Mouse (Mus musculus): ENCODE measurements at regions not wholly inside any gene's neighbourhood (a gene's known extent, or its start where the extent isn't known, plus 50 kb on each side); places are given as distances from the start of the nearest gene placed in this dataset.
A peak's percentile ranks its signal among the peaks of the same experiment; 100 is the strongest.
"Not testable (repeated sequence)": the region's sequence is repeated elsewhere in the genome, so short reads cannot be mapped to it uniquely, and the experiment has no call there.

- H3K27ac ChIP-seq (ENCODE audit: low read length); ATAC-seq; H3K4me2 ChIP-seq (replicated peaks; ENCODE audit: low read depth, low read length); H3K9me3 ChIP-seq (ENCODE audit: low read length); H3K36me3 ChIP-seq (ENCODE audit: insufficient read depth, low read length); DNase-seq (ENCODE audit: low spot score); H3K4me1 ChIP-seq (ENCODE audit: insufficient read depth, low read depth, low read length); H3K27me3 ChIP-seq (replicated peaks; ENCODE audit: insufficient read depth, low read length); H3K9ac ChIP-seq (replicated peaks; ENCODE audit: low read depth); H3K4me3 ChIP-seq (ENCODE audit: low read depth, low read length): not testable (repeated sequence)
- 15% methylated on average over 2 of the region's 2 CpGs for WGBS
- TF ChIP-seq CTCF (IDR thresholded peaks at IDR 0.05) = peak; percentile 44
Observed at GRCm38 (mm10) chr17:14127031-14127430, 67.7 kb upstream of the Gm7358 start.

GRCm38 (mm10) chr17:14118863-14119262 lies 59.5 kb upstream of the Gm7358 start:
- 37% methylated on average over 3 of the region's 3 CpGs for WGBS
- Histone ChIP-seq H3K36me3 (ENCODE audit: insufficient read depth, low read length) (no peaks in the 10 kb centered on the region), H3K27me3 (replicated peaks; ENCODE audit: insufficient read depth, low read length) (no peaks in the 10 kb centered on the region), H3K9me3 (ENCODE audit: low read length) (no peaks in the 10 kb centered on the region), H3K9ac (replicated peaks; ENCODE audit: low read depth) (no peak overlapping the region), H3K4me2 (replicated peaks; ENCODE audit: low read depth, low read length) (no peak overlapping the region), H3K4me3 (ENCODE audit: low read depth, low read length) (no peak overlapping the region), H3K4me1 (ENCODE audit: insufficient read depth, low read depth, low read length) (no peaks in the 10 kb centered on the region), H3K27ac (ENCODE audit: low read length) (no peak overlapping the region)
- ATAC-seq (no peak), DNase-seq (ENCODE audit: low spot score) (no peak)
- TF ChIP-seq EP300 (IDR thresholded peaks at IDR 0.05) (no peak), CTCF (IDR thresholded peaks at IDR 0.05) (no peak)

- WGBS = 83% methylated on average over 2 of the region's 2 CpGs
- ATAC-seq (no peak), DNase-seq (ENCODE audit: low spot score) (no peak)
- Histone ChIP-seq H3K9me3 (ENCODE audit: low read length) (no peaks in the 10 kb centered on the region), H3K4me3 (ENCODE audit: low read depth, low read length) (no peak overlapping the region), H3K27ac (ENCODE audit: low read length) (no peak overlapping the region), H3K9ac (replicated peaks; ENCODE audit: low read depth) (no peak overlapping the region), H3K4me2 (replicated peaks; ENCODE audit: low read depth, low read length) (no peak overlapping the region), H3K27me3 (replicated peaks; ENCODE audit: insufficient read depth, low read length) (no peaks in the 10 kb centered on the region), H3K4me1 (ENCODE audit: insufficient read depth, low read depth, low read length) (no peaks in the 10 kb centered on the region), H3K36me3 (ENCODE audit: insufficient read depth, low read length) (no peaks in the 10 kb centered on the region)
- TF ChIP-seq CTCF (IDR thresholded peaks at IDR 0.05) (no peak), EP300 (IDR thresholded peaks at IDR 0.05) (no peak)
Observed at GRCm38 (mm10) chr17:14116223-14116622, 56.9 kb upstream of the Gm7358 start.

- no peak for TF ChIP-seq EP300 (IDR thresholded peaks at IDR 0.05)
- H3K27me3 ChIP-seq (replicated peaks; ENCODE audit: insufficient read depth, low read length) = no peaks in the 10 kb centered on the region
- DNase-seq (ENCODE audit: low spot score) = no peak
- no peak overlapping the region for H3K4me3 ChIP-seq (ENCODE audit: low read depth, low read length)
- no peak overlapping the region for H3K9ac ChIP-seq (replicated peaks; ENCODE audit: low read depth)
- H3K4me1 ChIP-seq (ENCODE audit: insufficient read depth, low read depth, low read length) = no peaks in the 10 kb centered on the region
- no peak for ATAC-seq
- no peaks in the 10 kb centered on the region for H3K9me3 ChIP-seq (ENCODE audit: low read length)
- no peak overlapping the region for H3K4me2 ChIP-seq (replicated peaks; ENCODE audit: low read depth, low read length)
- H3K36me3 ChIP-seq (ENCODE audit: insufficient read depth, low read length) = no peaks in the 10 kb centered on the region
- H3K27ac ChIP-seq (ENCODE audit: low read length) = no peak overlapping the region
- 74% methylated on average over 2 of the region's 2 CpGs for WGBS
Observed at GRCm38 (mm10) chr17:14114856-14115255, 55.5 kb upstream of the Gm7358 start.

- not testable (repeated sequence) for H3K4me1 ChIP-seq (ENCODE audit: insufficient read depth, low read depth, low read length); H3K27me3 ChIP-seq (replicated peaks; ENCODE audit: insufficient read depth, low read length); H3K4me2 ChIP-seq (replicated peaks; ENCODE audit: low read depth, low read length); ATAC-seq; H3K9ac ChIP-seq (replicated peaks; ENCODE audit: low read depth); H3K4me3 ChIP-seq (ENCODE audit: low read depth, low read length); H3K9me3 ChIP-seq (ENCODE audit: low read length); H3K36me3 ChIP-seq (ENCODE audit: insufficient read depth, low read length); H3K27ac ChIP-seq (ENCODE audit: low read length)
- peak; percentile 19 for DNase-seq (ENCODE audit: low spot score)
- WGBS = 0% methylated on average over 1 of the region's 1 CpGs
- TF ChIP-seq CTCF (IDR thresholded peaks at IDR 0.05) = peak; percentile 64
Observed at GRCm38 (mm10) chr17:14111692-14112091, 52.4 kb upstream of the Gm7358 start.

Measured in lung, postnatal 0 days (tissue).